Mouse (Mus musculus) cortical plate, adult 2 months (tissue): ENCODE measurements at regions not wholly inside any gene's neighbourhood (a gene's known extent, or its start where the extent isn't known, plus 50 kb on each side); places are given as distances from the start of the nearest gene placed in this dataset.

Experiments used
- CTCF ChIP-seq: fragments of 200-500 bp; IDR thresholded peaks from 2 replicates; pipeline ENCODE4 v1.5.1; 2011; ENCODE audit warnings: mild to moderate bottlenecking, control low read depth, low read length; ENCODE audit not compliant: insufficient read depth; ENCODE audit errors: extremely low read depth
- POLR2A ChIP-seq: fragments of 200-500 bp; IDR thresholded peaks from 2 replicates; pipeline ENCODE4 v1.6.1; 2011; ENCODE audit warnings: mild to moderate bottlenecking, low read length, control low read depth; ENCODE audit not compliant: insufficient read depth; ENCODE audit errors: extremely low read depth

GRCm38 (mm10) chr9:116375658-116376357 is 200.6 kb upstream of the Tgfbr2 start:
- TF ChIP-seq CTCF (no peak), POLR2A (no peak)
